Comparison of ENCODE assay signal across 18 mouse cellular contexts in genomic region chr16:22411764-22412163, GRCm38 (mm10). TPM values are rescaled to one million over a fixed set of nuclear protein-coding genes. Genes with fewer than 3 reads are reported as not detected.
A peak's percentile ranks its signal among the peaks of the same experiment; 100 is the strongest.
DNase-seq lines count a peak whose midpoint lies in the region; ATAC-seq and TF ChIP-seq lines count a peak whose summit lies in the region.
"Had no signal": no experiment of that assay in that cellular context is flagged by ENCODE, and none has a peak within 500 bp of the region (broad histone marks: within the 10 kb centered on the region; RNA-seq: fewer than 3 reads in every experiment).

No protein-coding gene starts in this region.

- in situ Hi-C loops in CH12.LX (cut with MboI; ENCODE audit: low pct_ligation_motif_present, low pct_unique_long_range_greater_than_20kb, low sequenced_read_pairs), result no loop called here

- H3K4me3 ChIP-seq in kidney, embryonic 14.5 days (ENCODE audit: low read length), result no peak overlapping the region
- H3K4me3 ChIP-seq in CH12.LX (replicated peaks in 1 of 3; ENCODE audit: low read depth in 2 of 3, low read length in 2 of 3, poor library complexity in 1 of 3), result no peak overlapping the region
- H3K4me3 ChIP-seq: intestine, embryonic 15.5 days; limb, embryonic 13.5 days; midbrain, embryonic 15.5 days had no signal

- no peak overlapping the region for H3K9ac ChIP-seq in kidney, embryonic 14.5 days (ENCODE audit: low read depth, low read length)
- no peak overlapping the region for H3K9ac ChIP-seq in CH12.LX (ENCODE audit: insufficient read depth, low read depth)
- H3K9ac ChIP-seq: intestine, embryonic 15.5 days; limb, embryonic 13.5 days; liver, postnatal 0 days; midbrain, embryonic 15.5 days had no signal

- no peak overlapping the region for H3K27ac ChIP-seq in kidney, embryonic 14.5 days (ENCODE audit: low read depth, low read length)
- no peak overlapping the region for H3K27ac ChIP-seq in CH12.LX (ENCODE audit: insufficient read depth, low read depth)
- H3K27ac ChIP-seq: intestine, embryonic 15.5 days; limb, embryonic 13.5 days; macrophage; midbrain, embryonic 15.5 days had no signal

- H3K4me1 ChIP-seq in kidney, embryonic 14.5 days (ENCODE audit: control insufficient read depth, insufficient read depth, low read length), result no peaks in the 10 kb centered on the region
- peaks cover 0 to 29% of the 10 kb centered on the region in 2 experiments; a peak in 3 of 4 replicates for H3K4me1 ChIP-seq in CH12.LX (ENCODE audit: control insufficient read depth in 1 of 2, insufficient read depth in 2 of 2)
- H3K4me1 ChIP-seq: midbrain, embryonic 15.5 days had no signal

- no peak for TF ChIP-seq EP300 in CH12.LX (IDR thresholded peaks at IDR 0.05; ENCODE audit: low read length)

- no peaks in the 10 kb centered on the region for H3K27me3 ChIP-seq in kidney, embryonic 14.5 days (ENCODE audit: control insufficient read depth, insufficient read depth, low read length)
- no peaks in the 10 kb centered on the region for H3K27me3 ChIP-seq in CH12.LX (replicated peaks)
- H3K27me3 ChIP-seq: intestine, embryonic 15.5 days; limb, embryonic 13.5 days; midbrain, embryonic 15.5 days had no signal

- TF ChIP-seq POLR2A in CH12.LX (IDR thresholded peaks at IDR 0.05; ENCODE audit: low read depth, low read length), result no peak

- no peak for ATAC-seq in kidney, embryonic 14.5 days (ENCODE audit: low FRiP score, low TSS enrichment)
- ATAC-seq: intestine, embryonic 15.5 days; liver, postnatal 0 days had no signal

- H3K9me3 ChIP-seq in kidney, embryonic 14.5 days (ENCODE audit: control insufficient read depth, low read length), result no peaks in the 10 kb centered on the region
- no peaks in the 10 kb centered on the region for H3K9me3 ChIP-seq in CH12.LX (replicated peaks; ENCODE audit: low read length)
- H3K9me3 ChIP-seq: G1E; intestine, embryonic 15.5 days; limb, embryonic 13.5 days; midbrain, embryonic 15.5 days had no signal

- TF ChIP-seq RAD21 in CH12.LX (IDR thresholded peaks at IDR 0.05; ENCODE audit: low read depth, low read length), result no peak

- H3K79me2 ChIP-seq in CH12.LX (replicated peaks; ENCODE audit: control insufficient read depth, extremely low read depth, insufficient read depth, poor library complexity, severe bottlenecking), result no peaks in the 10 kb centered on the region

- no peak for TF ChIP-seq CTCF in CH12.LX (conservative IDR thresholded peaks at IDR 0.05 in 1 of 2, IDR thresholded peaks at IDR 0.05 in 1 of 2; ENCODE audit: low read depth in 2 of 2, low read length in 2 of 2)

- peaks cover 15% of the 10 kb centered on the region; the same call in 1 of the 2 replicates for H3K36me3 ChIP-seq in kidney, embryonic 14.5 days (ENCODE audit: control insufficient read depth, insufficient read depth, low read length)
- peaks cover 0 to 4% of the 10 kb centered on the region in 2 experiments for H3K36me3 ChIP-seq in CH12.LX (replicated peaks in 1 of 2; ENCODE audit: control insufficient read depth in 1 of 2, insufficient read depth in 1 of 2, low read length in 1 of 2)
- H3K36me3 ChIP-seq: intestine, embryonic 15.5 days; midbrain, embryonic 15.5 days had no signal

- peak; percentile 25 for DNase-seq in kidney, adult 9 months
- DNase-seq in CH12.LX (ENCODE audit: extremely low read depth), result peak; percentile 48
- peak; percentile 38 for DNase-seq in MN1 (ENCODE audit: low spot score)
- peak; percentile 22 to 40 for DNase-seq in natural killer cell, adult 2 months (ENCODE audit: low spot score in 2 of 2)
- no peak for DNase-seq in cerebellum, adult 9-11 months
- DNase-seq in adrenal gland, postnatal 36 days, result no peak
- DNase-seq: cerebellum, adult 2 months; gastrocnemius, postnatal 10 days; heart, postnatal 36 days; kidney, postnatal 36 days; liver, postnatal 0 days had no signal

- no peak overlapping the region for H3K4me2 ChIP-seq in kidney, embryonic 14.5 days (replicated peaks; ENCODE audit: low read depth, low read length)
- peak overlapping the region; percentile 22; the same call in 1 of the 2 replicates for H3K4me2 ChIP-seq in CH12.LX (ENCODE audit: insufficient read depth, low read depth, poor library complexity, severe bottlenecking)
- H3K4me2 ChIP-seq: heart, embryonic 11.5 days; intestine, embryonic 15.5 days; limb, embryonic 13.5 days; midbrain, embryonic 15.5 days had no signal

- dilution Hi-C loops in CH12.LX (cut with MboI; ENCODE audit: extremely low pct_ligation_motif_present, extremely low pct_unique_long_range_greater_than_20kb, low sequenced_read_pairs), result no loop called here

- 51% methylated on average over 11 of the region's 11 CpGs for WGBS in kidney, embryonic 14.5 days

TF ChIP-seq in CH12.LX, 34 proteins besides CTCF, POLR2A, EP300 and RAD21:
- no peak for TF ChIP-seq ETS1 (conservative IDR thresholded peaks at IDR 0.05; ENCODE audit: low read depth, low read length)
- no peak for TF ChIP-seq NELFE (IDR thresholded peaks at IDR 0.05; ENCODE audit: low read depth, low read length)
- no peak for TF ChIP-seq ELF1 (IDR thresholded peaks at IDR 0.05; ENCODE audit: low read depth, low read length)
- no peak for TF ChIP-seq POLR2AphosphoS2 (IDR thresholded peaks at IDR 0.05; ENCODE audit: low read depth, low read length)
- TF ChIP-seq MAFK (IDR thresholded peaks at IDR 0.05; ENCODE audit: insufficient replicate concordance, low read length), result no peak
- TF ChIP-seq ZNF384 (IDR thresholded peaks at IDR 0.05; ENCODE audit: low read depth, low read length), result no peak
- TF ChIP-seq ZKSCAN1 (IDR thresholded peaks at IDR 0.05; ENCODE audit: borderline replicate concordance, low read depth, low read length), result no peak
- TF ChIP-seq SIN3A (IDR thresholded peaks at IDR 0.05; ENCODE audit: low read length), result no peak
- no peak for TF ChIP-seq ZMIZ1 (IDR thresholded peaks at IDR 0.05; ENCODE audit: low read depth, low read length)
- no peak for TF ChIP-seq IRF4 (IDR thresholded peaks at IDR 0.05; ENCODE audit: low read depth, low read length)
- no peak for TF ChIP-seq TBP (conservative IDR thresholded peaks at IDR 0.05; ENCODE audit: low read depth, low read length)
- TF ChIP-seq MYC (IDR thresholded peaks at IDR 0.05; ENCODE audit: low read depth, low read length), result no peak
- no peak for TF ChIP-seq NRF1 (IDR thresholded peaks at IDR 0.05; ENCODE audit: low read depth, low read length)
- TF ChIP-seq MAX (IDR thresholded peaks at IDR 0.05; ENCODE audit: low read length), result no peak
- no peak for TF ChIP-seq USF2 (conservative IDR thresholded peaks at IDR 0.05; ENCODE audit: low read depth, low read length)
- TF ChIP-seq CHD2 (IDR thresholded peaks at IDR 0.05; ENCODE audit: low read length), result no peak

RNA-seq across cellular contexts. Expression of gene Etv5, which starts 27.8 kb away (rescaled TPM):
- polyA plus RNA-seq in kidney, embryonic 14.5 days (2014; fragmentation: Nextera tagmentation; extraction: Ambion mirVana), result 43.0 and 68.0 TPM in 2 replicates
- total RNA-seq in CH12.LX (2012; rRNA removed), result 3.4 and 4.5 TPM in 2 replicates
- 2.2 and 2.6 TPM in 2 replicates for total RNA-seq in CH12.LX (2014; rRNA removed)
- 2.3 and 3.5 TPM in 2 replicates for polyA plus RNA-seq in CH12.LX (2012; ENCODE audit: insufficient read length, low read depth)
- 10 to 100 TPM; 29.7 to 33.3 TPM for total RNA-seq in adrenal gland, postnatal 36 days (2021)

Comparison
In these comparisons a context has a peak if more than half of its experiments do, and no peak if none do; other contexts are left out.
1. DNase-seq: peak in kidney, adult 9 months (single experiment), CH12.LX (single experiment), MN1 (single experiment) and natural killer cell, adult 2 months (2 of 2); none in cerebellum, adult 9-11 months (single experiment) and adrenal gland, postnatal 36 days (0 of 2).
2. RNA of gene Etv5, which starts 27.8 kb away (total RNA-seq): 29.7 to 33.3 TPM in adrenal gland, postnatal 36 days; 2.2 to 4.5 TPM in CH12.LX; every median in the first group is over 4 times any median in the second.